Mouse (Mus musculus): ENCODE results near the gene Vmn1r197. TPM values are rescaled to one million over a fixed set of nuclear protein-coding genes. Genes with fewer than 3 reads are reported as not detected.
"Not testable (repeated sequence)": the region's sequence is repeated elsewhere in the genome, so short reads cannot be mapped to it uniquely, and the experiment has no call there.

The Vmn1r197 gene
- polyA plus RNA-seq, 1 experiment from 2014 or later: 0.26 TPM

DNA sequence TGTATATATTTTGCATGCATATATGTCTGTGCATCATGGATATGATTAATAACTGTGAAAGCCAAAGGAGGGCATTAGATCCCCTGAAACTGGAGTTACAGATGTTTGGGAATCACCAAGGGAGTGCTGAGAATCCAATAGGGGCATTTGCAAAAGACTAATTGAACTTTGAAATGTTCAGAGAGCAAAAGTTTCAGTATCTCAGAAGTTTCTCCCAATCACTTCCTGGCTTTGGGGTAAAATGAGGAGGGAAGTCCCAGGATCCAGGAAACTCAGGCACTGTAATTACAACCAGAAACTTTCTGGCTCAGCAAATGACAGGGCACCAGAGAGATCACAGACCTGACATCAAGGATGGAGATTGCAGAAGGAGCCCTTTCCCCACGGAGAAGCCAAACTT, 25.7 kb downstream of the Vmn1r197 start, which contains the start of gene Vmn1r198:
Gene Vmn1r198, plus strand, starts transcription at position 301 of the 400 bp plus-strand sequence.
- DNase-seq (ENCODE audit: low spot score): no peak
- Histone ChIP-seq H3K9me3 (ENCODE audit: control insufficient read depth, low read length) (no peaks in the 10 kb centered on the region), H3K27ac (replicated peaks; ENCODE audit: low read depth, low read length) (no peak within 1 kb of the TSS), H3K4me3 (ENCODE audit: low read depth, low read length) (no peak within 1 kb of the TSS), H3K4me1 (ENCODE audit: control insufficient read depth, insufficient read depth, low read length) (no peaks in the 10 kb centered on the region), H3K4me2 (ENCODE audit: low read depth, low read length) (no peak within 1 kb of the TSS), H3K27me3 (replicated peaks; ENCODE audit: control insufficient read depth, insufficient read depth, low read length) (no peaks in the 10 kb centered on the region), H3K9ac (ENCODE audit: low read depth, low read length) (no peak within 1 kb of the TSS), H3K36me3 (ENCODE audit: control insufficient read depth, insufficient read depth, low read length) (no peaks in the 10 kb centered on the region)
- ATAC-seq (ENCODE audit: low read depth): no peak
- 39% methylated on average over 1 of the region's 1 CpGs for WGBS

GRCm38 (mm10) chr13:22350813-22351212, 26.4 kb downstream of the Vmn1r197 start:
- Histone ChIP-seq H3K9ac (ENCODE audit: low read depth, low read length) (no peak overlapping the region), H3K27me3 (replicated peaks; ENCODE audit: control insufficient read depth, insufficient read depth, low read length) (no peaks in the 10 kb centered on the region), H3K36me3 (ENCODE audit: control insufficient read depth, insufficient read depth, low read length) (no peaks in the 10 kb centered on the region), H3K4me2 (ENCODE audit: low read depth, low read length) (no peak overlapping the region), H3K4me1 (ENCODE audit: control insufficient read depth, insufficient read depth, low read length) (no peaks in the 10 kb centered on the region), H3K9me3 (ENCODE audit: control insufficient read depth, low read length) (no peaks in the 10 kb centered on the region), H3K4me3 (ENCODE audit: low read depth, low read length) (no peak overlapping the region), H3K27ac (replicated peaks; ENCODE audit: low read depth, low read length) (no peak overlapping the region)
- WGBS: 85% methylated on average over 1 of the region's 1 CpGs
- ATAC-seq (ENCODE audit: low read depth): no peak
- DNase-seq (ENCODE audit: low spot score): no peak

GRCm38 (mm10) chr13:22379518-22379917, 55.1 kb downstream of the Vmn1r197 start, which contains the start of gene Vmn1r199:
Gene Vmn1r199, plus strand, starts transcription at chr13:22379818.
- 81% methylated on average over 2 of the region's 2 CpGs for WGBS
- no peak for ATAC-seq (ENCODE audit: low read depth)
- Histone ChIP-seq H3K4me2 (ENCODE audit: low read depth, low read length) (no peak within 1 kb of the TSS), H3K36me3 (ENCODE audit: control insufficient read depth, insufficient read depth, low read length) (no peaks in the 10 kb centered on the region), H3K4me1 (ENCODE audit: control insufficient read depth, insufficient read depth, low read length) (no peaks in the 10 kb centered on the region), H3K9me3 (ENCODE audit: control insufficient read depth, low read length) (no peaks in the 10 kb centered on the region), H3K4me3 (ENCODE audit: low read depth, low read length) (no peak within 1 kb of the TSS), H3K27me3 (replicated peaks; ENCODE audit: control insufficient read depth, insufficient read depth, low read length) (no peaks in the 10 kb centered on the region), H3K27ac (replicated peaks; ENCODE audit: low read depth, low read length) (no peak within 1 kb of the TSS), H3K9ac (ENCODE audit: low read depth, low read length) (no peak within 1 kb of the TSS)
- DNase-seq (ENCODE audit: low spot score): no peak

- ATAC-seq (ENCODE audit: low read depth); H3K9ac ChIP-seq (ENCODE audit: low read depth, low read length); H3K27me3 ChIP-seq (replicated peaks; ENCODE audit: control insufficient read depth, insufficient read depth, low read length); H3K4me3 ChIP-seq (ENCODE audit: low read depth, low read length); H3K4me1 ChIP-seq (ENCODE audit: control insufficient read depth, insufficient read depth, low read length); H3K36me3 ChIP-seq (ENCODE audit: control insufficient read depth, insufficient read depth, low read length); H3K4me2 ChIP-seq (ENCODE audit: low read depth, low read length); H3K9me3 ChIP-seq (ENCODE audit: control insufficient read depth, low read length): not testable (repeated sequence)
- peak; percentile 69 for DNase-seq (ENCODE audit: low spot score)
- WGBS: 39% methylated on average over 3 of the region's 3 CpGs
- H3K27ac ChIP-seq (replicated peaks; ENCODE audit: low read depth, low read length): peak overlapping the region; percentile 55
Observed at GRCm38 (mm10) chr13:22381128-22381527, 56.7 kb downstream of the Vmn1r197 start.

Other genes starting within 250 kb of the Vmn1r197 start
- not detected in 2 replicates for gene Vmn1r188, start 240.1 kb upstream of the Vmn1r197 start, polyA plus RNA-seq (2014; fragmentation: Nextera tagmentation; extraction: Ambion mirVana)
- gene Vmn1r189, start 218.8 kb upstream of the Vmn1r197 start, polyA plus RNA-seq (2014; fragmentation: Nextera tagmentation; extraction: Ambion mirVana): 0.10 TPM in 1 of 2 replicates, not detected in the other
- gene Vmn1r191, start 140.6 kb upstream of the Vmn1r197 start, polyA plus RNA-seq (2014; fragmentation: Nextera tagmentation; extraction: Ambion mirVana): not detected in 2 replicates
- gene Vmn1r192, start 133.4 kb upstream of the Vmn1r197 start, polyA plus RNA-seq (2014; fragmentation: Nextera tagmentation; extraction: Ambion mirVana): not detected in 2 replicates
- gene Vmn1r193, start 101.4 kb upstream of the Vmn1r197 start, polyA plus RNA-seq (2014; fragmentation: Nextera tagmentation; extraction: Ambion mirVana): not detected in 2 replicates
- not detected in 2 replicates for gene Vmn1r194, start 80.4 kb upstream of the Vmn1r197 start, polyA plus RNA-seq (2014; fragmentation: Nextera tagmentation; extraction: Ambion mirVana)
- not detected in 2 replicates for gene Vmn1r195, start 54.1 kb upstream of the Vmn1r197 start, polyA plus RNA-seq (2014; fragmentation: Nextera tagmentation; extraction: Ambion mirVana)
- not detected in 2 replicates for gene Vmn1r196, start 34.7 kb upstream of the Vmn1r197 start, polyA plus RNA-seq (2014; fragmentation: Nextera tagmentation; extraction: Ambion mirVana)
- not detected in 2 replicates for gene Vmn1r198, start 25.8 kb downstream of the Vmn1r197 start, polyA plus RNA-seq (2014; fragmentation: Nextera tagmentation; extraction: Ambion mirVana)
- not detected in 2 replicates for gene Vmn1r199, start 55.2 kb downstream of the Vmn1r197 start, polyA plus RNA-seq (2014; fragmentation: Nextera tagmentation; extraction: Ambion mirVana)
- gene Vmn1r200, start 65.8 kb downstream of the Vmn1r197 start, polyA plus RNA-seq (2014; fragmentation: Nextera tagmentation; extraction: Ambion mirVana): 0.04 TPM in 1 of 2 replicates, not detected in the other
- gene Vmn1r201, start 147.3 kb downstream of the Vmn1r197 start, polyA plus RNA-seq (2014; fragmentation: Nextera tagmentation; extraction: Ambion mirVana): not detected in 2 replicates
- gene Vmn1r202, start 180.8 kb downstream of the Vmn1r197 start, polyA plus RNA-seq (2014; fragmentation: Nextera tagmentation; extraction: Ambion mirVana): not detected in 2 replicates
- not detected in 2 replicates for gene Vmn1r203, start 193.5 kb downstream of the Vmn1r197 start, polyA plus RNA-seq (2014; fragmentation: Nextera tagmentation; extraction: Ambion mirVana)
- not detected in 2 replicates for gene Vmn1r204, start 228.6 kb downstream of the Vmn1r197 start, polyA plus RNA-seq (2014; fragmentation: Nextera tagmentation; extraction: Ambion mirVana)

All from embryonic facial prominence, embryonic 14.5 days (tissue).